Mouse (Mus musculus): ENCODE measurements around the gene Sertad1.

Gene Sertad1

GRCm38 (mm10) chr7:27506765-27507370, 20.2 kb downstream of the Sertad1 start:
- no peak for DNase-seq

- DNase-seq, result peak; percentile 91
These were observed 21.3 kb downstream of the Sertad1 start for GRCm38 (mm10) chr7:27507711-27508647.

GRCm38 (mm10) chr7:27508648-27509005, 21.9 kb downstream of the Sertad1 start:
- no peak for DNase-seq

DNA sequence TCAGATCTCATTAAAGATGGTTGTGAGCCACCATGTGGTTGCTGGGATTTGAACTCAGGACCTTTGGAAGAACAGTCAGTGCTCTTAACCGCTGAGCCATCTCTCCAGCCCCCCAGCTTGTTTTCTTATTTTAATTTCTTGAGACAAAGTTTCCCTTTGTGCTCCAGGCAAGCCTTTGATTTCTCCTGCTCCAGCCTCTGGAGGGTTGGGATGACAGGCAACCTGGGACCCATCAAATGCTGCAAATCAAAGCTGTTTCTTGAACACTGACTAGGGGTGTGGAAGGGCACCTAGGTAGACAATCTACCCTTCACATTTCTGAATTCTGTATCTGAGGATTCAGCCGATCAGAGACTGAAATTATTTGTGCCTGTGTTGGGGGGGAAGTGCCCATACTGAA, 24.1 kb downstream of the Sertad1 start:
- DNase-seq, result no peak

- DNase-seq, result no peak
These were observed 28.3 kb downstream of the Sertad1 start for GRCm38 (mm10) chr7:27514961-27515360.

DNA sequence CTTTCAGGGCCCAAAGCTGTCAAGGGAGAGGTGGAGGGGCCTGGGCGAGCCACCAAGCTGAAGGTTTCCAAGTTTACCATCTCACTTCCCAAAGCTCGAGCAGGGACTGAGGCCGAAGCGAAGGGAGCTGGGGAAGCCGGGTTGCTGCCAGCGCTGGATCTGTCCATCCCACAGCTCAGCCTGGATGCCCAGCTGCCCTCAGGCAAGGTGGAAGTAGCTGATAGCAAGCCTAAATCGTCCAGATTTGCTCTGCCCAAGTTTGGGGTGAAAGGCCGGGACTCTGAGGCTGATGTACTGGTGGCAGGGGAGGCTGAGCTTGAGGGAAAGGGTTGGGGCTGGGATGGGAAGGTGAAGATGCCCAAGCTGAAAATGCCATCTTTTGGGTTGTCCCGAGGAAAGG, 31.6 kb downstream of the Sertad1 start:
- no peak for DNase-seq

DNA sequence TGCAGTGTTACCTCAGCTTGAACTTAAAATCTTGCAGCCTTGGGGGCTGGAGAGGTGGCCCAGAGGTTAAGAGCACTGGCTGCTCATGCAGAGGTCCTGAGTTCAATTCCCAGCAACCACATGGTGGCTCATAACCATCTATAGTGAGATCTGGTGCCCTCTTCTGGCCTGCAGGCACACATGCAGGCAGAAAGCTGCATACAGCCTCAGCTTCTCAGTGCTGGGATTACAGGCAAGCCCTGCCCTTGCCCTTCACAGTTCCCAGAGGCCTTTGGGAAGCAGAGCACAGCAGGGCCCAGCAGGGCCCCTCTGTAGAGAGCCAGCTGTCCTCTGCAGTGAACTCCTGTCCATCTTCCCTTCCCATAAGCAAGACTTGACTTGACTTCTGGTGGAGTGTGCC, 33.4 kb downstream of the Sertad1 start:
- no peak for DNase-seq

- no peak for DNase-seq
These were observed 33.9 kb downstream of the Sertad1 start for GRCm38 (mm10) chr7:27520599-27520998.

DNA sequence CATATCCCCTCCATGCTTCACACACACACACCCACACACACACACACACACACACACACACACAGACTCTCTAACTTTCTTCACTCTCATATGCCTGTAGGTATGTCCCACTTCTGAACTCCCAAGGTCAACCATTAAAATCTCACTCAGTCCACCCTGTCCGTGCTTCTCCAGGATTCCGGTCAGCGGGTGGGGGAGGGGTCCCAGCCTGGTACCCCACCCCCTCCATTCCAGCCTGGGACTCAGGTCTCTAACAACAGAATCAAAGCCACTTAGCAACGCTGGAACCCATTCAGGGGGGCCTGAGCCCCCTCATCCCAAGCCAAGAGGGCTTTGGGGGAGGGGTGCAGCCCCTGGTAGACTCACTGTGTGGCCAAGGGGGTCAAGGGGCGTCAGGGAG, 36.3 kb downstream of the Sertad1 start, which contains the start of gene Hipk4:
Hipk4 (plus strand) TSS at position 301 of the 400 bp plus-strand sequence.
- DNase-seq, result no peak

GRCm38 (mm10) chr7:27523805-27524204, 37.1 kb downstream of the Sertad1 start:
- DNase-seq, result no peak

- peak; percentile 82 for DNase-seq
These were observed 39.5 kb downstream of the Sertad1 start for GRCm38 (mm10) chr7:27526039-27526827.

DNA sequence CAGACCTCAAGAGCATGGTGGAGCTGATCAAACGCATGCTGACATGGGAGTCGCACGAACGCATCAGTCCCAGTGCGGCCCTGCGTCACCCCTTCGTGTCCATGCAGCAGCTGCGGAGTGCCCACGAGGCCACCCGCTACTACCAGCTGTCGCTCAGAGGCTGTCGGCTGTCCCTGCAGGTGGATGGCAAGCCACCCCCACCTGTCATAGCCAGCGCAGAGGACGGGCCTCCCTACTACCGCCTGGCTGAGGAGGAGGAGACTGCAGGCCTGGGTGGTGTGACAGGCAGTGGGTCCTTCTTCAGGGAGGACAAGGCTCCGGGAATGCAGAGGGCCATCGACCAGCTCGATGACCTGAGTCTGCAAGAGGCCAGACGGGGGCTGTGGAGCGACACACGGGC, 42.4 kb downstream of the Sertad1 start:
- no peak for DNase-seq

DNA sequence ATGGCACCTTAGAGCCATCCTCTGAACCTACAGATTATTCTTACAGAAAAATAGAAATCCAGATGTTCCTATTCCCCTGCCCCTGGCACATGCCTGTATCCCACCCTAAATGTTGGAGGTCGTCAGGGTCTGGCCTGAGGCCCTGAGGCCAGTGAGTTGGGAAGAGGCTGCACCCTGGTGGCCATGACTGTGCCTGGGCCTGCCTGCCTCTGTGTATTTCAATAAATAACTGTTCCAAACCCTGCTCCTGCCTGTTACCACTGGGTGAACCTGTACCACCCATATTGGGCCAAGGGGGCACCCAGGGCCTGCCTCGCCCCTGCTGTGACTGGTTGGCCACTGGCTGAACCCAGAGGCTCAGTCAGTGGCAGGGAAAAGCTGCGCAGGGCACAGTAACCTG, 44.2 kb downstream of the Sertad1 start:
- DNase-seq, result no peak

DNA sequence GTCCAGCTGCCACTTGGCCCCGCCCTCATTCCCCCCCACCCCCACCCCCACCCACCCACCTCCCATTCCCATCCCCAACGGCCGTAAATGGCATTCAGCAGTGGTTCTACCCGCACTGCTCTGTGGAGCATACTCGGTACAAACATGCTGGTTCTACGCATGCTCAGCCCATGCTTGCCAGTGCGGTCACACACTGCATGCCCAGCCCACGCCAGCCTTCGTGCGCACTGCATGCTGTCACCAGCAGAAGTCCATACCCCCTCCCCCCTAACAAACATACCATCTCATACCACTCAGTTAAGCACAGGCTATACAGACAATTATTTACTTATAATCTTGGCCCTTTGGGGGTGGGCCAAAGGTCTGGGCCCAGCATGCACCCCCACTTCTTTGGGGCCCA, 45.0 kb downstream of the Sertad1 start:
- no peak for DNase-seq

GRCm38 (mm10) chr7:27532480-27533050, 45.9 kb downstream of the Sertad1 start:
- no peak for DNase-seq

- no peak for DNase-seq
These were observed 48.7 kb downstream of the Sertad1 start for GRCm38 (mm10) chr7:27535386-27535785.

- no peak for DNase-seq
These were observed 49.9 kb downstream of the Sertad1 start for GRCm38 (mm10) chr7:27536618-27537017.

DNA sequence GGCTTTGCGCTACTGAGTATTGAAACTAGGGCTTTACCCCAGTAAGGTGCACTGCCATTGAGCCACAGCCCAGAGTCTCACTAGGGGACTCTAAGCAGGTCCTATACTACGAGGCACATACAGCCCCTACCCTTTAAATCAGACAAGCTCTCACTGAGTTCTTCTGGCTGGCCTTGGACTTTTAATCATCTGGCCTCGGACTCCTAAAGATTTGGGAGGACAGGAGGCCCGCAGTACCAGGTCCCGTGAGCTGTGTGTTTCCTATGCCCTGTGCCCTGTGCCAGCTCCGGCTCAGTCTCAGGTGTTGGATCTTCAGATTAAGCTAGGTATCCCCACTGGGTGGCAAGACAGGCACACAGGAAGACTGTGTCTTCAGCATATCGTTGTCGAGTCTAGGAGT, 51.3 kb downstream of the Sertad1 start:
- DNase-seq, result no peak

DNA sequence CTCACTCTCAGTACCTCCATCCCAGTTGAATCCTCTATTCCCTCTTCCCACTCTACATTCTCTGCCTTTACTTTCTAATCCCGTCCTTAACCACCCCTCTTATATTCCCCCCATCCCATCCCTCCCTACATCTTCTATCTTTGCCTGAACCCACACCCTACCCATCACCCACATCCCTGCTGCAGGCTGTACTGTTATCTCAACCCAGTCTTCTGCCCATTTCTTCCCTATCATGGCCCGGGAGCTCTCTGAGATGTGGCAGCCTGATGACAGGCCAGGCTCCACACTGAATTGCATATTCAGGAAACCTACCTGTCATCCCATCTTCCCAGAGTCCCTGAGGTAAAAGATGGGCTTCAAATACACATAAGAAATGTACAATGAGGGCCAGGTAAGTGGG, 52.1 kb downstream of the Sertad1 start:
- DNase-seq, result no peak
